Mouse (Mus musculus) left cerebral cortex, adult 2 months (tissue): Measurements from ENCODE around the gene 4930453N24Rik. TPM values are rescaled to one million over a fixed set of nuclear protein-coding genes. Genes with fewer than 3 reads are reported as not detected.

Experiments
- DNase-seq, 2 experiments: peaks; one replicate each; pipeline ENCODE4 v3.0.0; 2021 to 2022; ENCODE audit warnings: low spot score in 2 of 2, mixed read lengths in 1 of 2; ENCODE audit errors: extremely low spot score in 1 of 2
- H3K27ac ChIP-seq: fragments of 200-600 bp; 2 replicates; pipeline ENCODE4 v1.8.1; 2022
- H3K4me3 ChIP-seq: fragments of 200-600 bp; 2 replicates; pipeline ENCODE4 v1.8.1; 2022
- CTCF ChIP-seq: fragments of 200-600 bp; IDR thresholded peaks from 2 replicates; pipeline ENCODE4 v1.8.1; 2022; ENCODE audit warnings: antibody characterized with exemption, mild to moderate bottlenecking, moderate library complexity
- intact Hi-C: fragments of 180-260 bp; cut with DNase I; formaldehyde crosslinking; loops from one replicate; pipeline ENCODE4 v1.15.1; 2025
- total RNA-seq, 2 experiments: library from RNA; stranded (reverse); gene quantifications; 2 replicates each; pipeline ENCODE4 v1.2.3; 2021

Gene 4930453N24Rik
- total RNA-seq, 2 experiments from 2014 or later = 21.4 to 22.9 TPM

DNA sequence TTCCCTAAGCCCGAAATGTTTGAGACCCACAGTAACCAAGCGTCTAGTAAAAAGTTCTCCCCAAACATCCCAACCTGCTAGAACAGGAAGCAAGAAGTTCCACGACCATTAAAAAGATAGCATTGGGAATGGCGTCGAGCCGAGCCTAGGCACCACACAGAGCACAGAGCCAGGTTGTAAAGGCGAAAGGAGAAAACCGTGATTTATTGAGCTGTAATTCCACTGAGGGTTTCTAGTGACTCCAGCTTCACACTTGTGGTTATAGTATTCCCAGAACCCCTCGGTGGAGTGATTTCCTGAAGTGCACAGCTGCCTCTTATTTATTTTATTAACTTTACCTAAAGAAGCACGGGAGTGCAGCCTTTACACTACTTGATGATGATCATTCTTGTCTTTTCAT is 53.1 kb downstream of the 4930453N24Rik start:
- no peak for DNase-seq
- intact Hi-C loops = no loop called here
- Histone ChIP-seq H3K4me3 (no peak overlapping the region), H3K27ac (no peak overlapping the region)
- no peak for TF ChIP-seq CTCF

DNA sequence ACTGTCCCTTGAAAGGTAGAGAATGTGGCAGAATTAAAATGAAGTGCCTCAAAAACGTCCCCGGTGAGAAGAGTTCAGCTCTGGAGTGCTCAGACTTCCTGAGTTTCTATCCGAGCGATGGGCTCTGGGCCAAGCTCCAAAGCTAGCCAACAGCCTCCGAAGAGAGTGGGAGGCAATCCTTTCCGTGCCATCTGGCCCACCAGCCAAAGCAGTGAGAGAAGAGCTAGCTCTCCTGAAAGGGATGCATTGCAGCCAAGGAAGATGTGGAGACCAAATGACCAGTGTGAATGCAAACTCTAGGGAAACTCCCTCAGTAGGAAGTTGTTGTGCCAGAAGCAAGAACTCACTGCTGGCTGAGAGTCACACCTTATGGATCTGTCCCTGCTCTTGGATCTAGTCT is 59.1 kb downstream of the 4930453N24Rik start:
- Histone ChIP-seq H3K27ac (no peak overlapping the region), H3K4me3 (no peak overlapping the region)
- intact Hi-C loops = no loop called here
- no peak for TF ChIP-seq CTCF
- peak; percentile 54 to 76 for DNase-seq

Other genes starting within 250 kb of the 4930453N24Rik start
- 1 to 10 TPM; 2.3 to 2.8 TPM for gene Csnka2ip, start 168.8 kb downstream of the 4930453N24Rik start, total RNA-seq
- 10 to 100 TPM; 16.8 to 17.7 TPM for gene Zfp654, start 80.5 kb upstream of the 4930453N24Rik start, total RNA-seq
- 10 to 100 TPM; 55.6 to 60.0 TPM for gene Cggbp1, start 80.8 kb upstream of the 4930453N24Rik start, total RNA-seq